Mouse (Mus musculus) myocyte (in vitro differentiated cells): ENCODE data around the gene Pdcd2.
A peak's percentile ranks its signal among the peaks of the same experiment; 100 is the strongest.

Experiments
- CEBPB ChIP-seq: IDR thresholded peaks from 2 replicates; pipeline ENCODE4 v1.6.1; 2011; ENCODE audit warnings: mild to moderate bottlenecking, moderate library complexity; ENCODE audit not compliant: poor library complexity, insufficient read depth, severe bottlenecking
- E2F4 ChIP-seq: IDR thresholded peaks from one replicate; pipeline ENCODE4 v1.6.1; 2011; ENCODE audit warnings: mild to moderate bottlenecking, control low read depth, moderate library complexity; ENCODE audit not compliant: insufficient read depth
- MAX ChIP-seq: IDR thresholded peaks from one replicate; pipeline ENCODE4 v1.6.1; 2011; ENCODE audit warnings: low read depth, mild to moderate bottlenecking, control low read depth
- MYOD1 ChIP-seq, 3 experiments: IDR thresholded peaks; one replicate each; pipeline ENCODE4 v1.6.1; 2011; ENCODE audit warnings: control low read depth in 2 of 3, low read depth in 2 of 3, mild to moderate bottlenecking in 2 of 3, moderate library complexity in 1 of 3; ENCODE audit not compliant: insufficient read length in 2 of 3, control insufficient read depth in 1 of 3
- POLR2A ChIP-seq: IDR thresholded peaks from one replicate; pipeline ENCODE4 v1.6.1; 2011; ENCODE audit warnings: low read depth, mild to moderate bottlenecking, control low read depth, moderate library complexity; ENCODE audit not compliant: insufficient read length
- POLR2AphosphoS2 ChIP-seq: IDR thresholded peaks from one replicate; pipeline ENCODE4 v1.6.1; 2011; ENCODE audit warnings: low read depth, control low read depth; ENCODE audit not compliant: insufficient read length
- REST ChIP-seq: IDR thresholded peaks from one replicate; pipeline ENCODE4 v1.6.1; 2011; ENCODE audit warnings: mild to moderate bottlenecking, control low read depth, moderate library complexity; ENCODE audit not compliant: insufficient read depth, insufficient read length
- TCF12 ChIP-seq: IDR thresholded peaks from one replicate; pipeline ENCODE4 v1.6.1; 2011; ENCODE audit warnings: mild to moderate bottlenecking, control low read depth; ENCODE audit not compliant: poor library complexity, insufficient read depth, severe bottlenecking
- USF1 ChIP-seq: IDR thresholded peaks from one replicate; pipeline ENCODE4 v1.6.1; 2011; ENCODE audit warnings: low read depth, mild to moderate bottlenecking, control low read depth, moderate library complexity

DNA sequence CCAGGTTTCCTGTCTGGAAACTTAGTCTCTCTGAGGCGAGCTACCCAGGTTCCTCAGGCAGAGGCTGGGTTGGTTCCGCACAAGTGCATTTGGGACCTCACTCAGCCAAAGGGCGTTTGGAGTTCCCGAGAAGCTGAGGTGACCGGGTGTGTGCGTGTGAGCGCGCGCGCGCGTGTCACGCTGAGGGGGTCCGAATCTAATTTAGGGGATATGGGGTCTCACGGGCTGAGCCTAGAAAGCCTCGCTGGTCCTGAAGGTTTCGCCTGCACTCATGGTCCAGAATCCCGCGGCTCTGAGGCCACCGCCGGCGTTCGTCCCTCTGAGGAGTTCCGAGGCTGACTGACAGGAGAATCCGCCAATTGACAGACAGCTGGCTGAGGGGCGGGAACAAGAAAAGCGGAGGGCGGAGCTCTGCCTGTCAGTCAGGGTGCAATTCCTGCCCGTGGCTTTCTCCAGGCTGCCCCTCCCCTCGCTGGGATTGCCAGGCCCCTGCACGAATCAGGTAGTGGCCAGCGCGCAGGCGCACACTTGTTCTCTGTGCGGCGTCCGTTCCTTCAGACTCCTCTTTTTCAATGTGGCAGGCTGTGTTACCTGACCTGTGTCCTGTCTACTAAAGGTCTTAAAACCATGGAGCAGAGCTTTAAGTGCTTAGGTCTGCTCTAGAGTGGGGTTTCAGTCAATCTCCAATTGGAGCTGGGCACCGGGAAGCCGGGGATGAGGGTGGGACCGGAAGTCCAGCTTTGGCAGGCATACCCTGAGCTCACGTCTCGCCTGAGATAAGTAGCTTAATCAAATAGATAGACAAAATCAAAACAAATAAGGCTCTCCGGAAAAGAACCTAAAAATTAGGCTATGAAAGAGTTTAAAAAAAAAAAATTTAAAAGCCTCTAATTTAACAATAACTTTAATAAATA lies 37.2 kb upstream of the Pdcd2 start, which contains the start of gene Prdm9:
- no peak for TF ChIP-seq USF1
- peak; percentile 84 for TF ChIP-seq POLR2A
- peak; percentile 14 for TF ChIP-seq E2F4
- no peak for TF ChIP-seq CEBPB
- no peak for TF ChIP-seq MAX
- TF ChIP-seq REST: no peak
- TF ChIP-seq POLR2AphosphoS2: no peak
- TF ChIP-seq TCF12: no peak
- no peak for TF ChIP-seq MYOD1 (IDR thresholded peaks at IDR 0.05; ENCODE audit: control insufficient read depth in 1 of 3, insufficient read length in 2 of 3, low read depth in 2 of 3)
